Mouse (Mus musculus) lung, embryonic 15.5 days (tissue): ENCODE measurements around the gene Arsg. TPM values are rescaled to one million over a fixed set of nuclear protein-coding genes. Genes with fewer than 3 reads are reported as not detected.

Source experiments
- ATAC-seq: fragments of 200-750 bp; cut with Nextera tagmentation; 2 replicates; pipeline ENCODE4 v1.8.0; 2017; ENCODE audit warnings: moderate number of reproducible peaks, borderline replicate concordance; ENCODE audit not compliant: low FRiP score, low TSS enrichment; ENCODE audit errors: extremely low read depth
- H3K27ac ChIP-seq: fragments of 300-500 bp; sonication (generic); 2 replicates; pipeline ENCODE4 v1.5.1; 2015; ENCODE audit warnings: moderate library complexity, mild to moderate bottlenecking, inconsistent platforms
- H3K27me3 ChIP-seq: fragments of 300-500 bp; sonication (generic); 2 replicates; pipeline ENCODE4 v1.6.1; 2015; ENCODE audit warnings: inconsistent platforms
- H3K36me3 ChIP-seq: fragments of 300-500 bp; sonication (generic); 2 replicates; pipeline ENCODE4 v1.6.1; 2015; ENCODE audit warnings: inconsistent platforms
- H3K4me1 ChIP-seq: fragments of 300-500 bp; sonication (generic); 2 replicates; pipeline ENCODE4 v1.6.1; 2015; ENCODE audit warnings: inconsistent platforms
- H3K4me2 ChIP-seq: fragments of 300-500 bp; sonication (generic); 2 replicates; pipeline ENCODE4 v1.6.1; 2015; ENCODE audit warnings: inconsistent platforms, mild to moderate bottlenecking, moderate library complexity
- H3K4me3 ChIP-seq: fragments of 300-500 bp; sonication (generic); 2 replicates; pipeline ENCODE4 v1.5.1; 2015; ENCODE audit warnings: mild to moderate bottlenecking, inconsistent platforms
- H3K9ac ChIP-seq: fragments of 300-500 bp; sonication (generic); 2 replicates; pipeline ENCODE4 v1.6.1; 2015; ENCODE audit warnings: inconsistent platforms
- H3K9me3 ChIP-seq: fragments of 300-500 bp; sonication (generic); 2 replicates; pipeline ENCODE4 v1.6.1; 2016; ENCODE audit warnings: inconsistent platforms
- WGBS: fragments of 180-500 bp; shearing (Covaris S2); methylation state at CpG from one replicate; pipeline ENCODE4 v1.1.7; 2015; 5-methylcytosine and 5-hydroxymethylcytosine counted together
- polyA plus RNA-seq: library from polyadenylated mRNA; unstranded; fragments of >200 nt; fragmentation: Nextera tagmentation; extraction: Ambion mirVana; gene quantifications from 2 replicates; pipeline ENCODE4 v1.2.1, GENCODE M21; 2015

Gene Arsg
- polyA plus RNA-seq, 1 experiment from 2014 or later: 4.2 TPM

DNA sequence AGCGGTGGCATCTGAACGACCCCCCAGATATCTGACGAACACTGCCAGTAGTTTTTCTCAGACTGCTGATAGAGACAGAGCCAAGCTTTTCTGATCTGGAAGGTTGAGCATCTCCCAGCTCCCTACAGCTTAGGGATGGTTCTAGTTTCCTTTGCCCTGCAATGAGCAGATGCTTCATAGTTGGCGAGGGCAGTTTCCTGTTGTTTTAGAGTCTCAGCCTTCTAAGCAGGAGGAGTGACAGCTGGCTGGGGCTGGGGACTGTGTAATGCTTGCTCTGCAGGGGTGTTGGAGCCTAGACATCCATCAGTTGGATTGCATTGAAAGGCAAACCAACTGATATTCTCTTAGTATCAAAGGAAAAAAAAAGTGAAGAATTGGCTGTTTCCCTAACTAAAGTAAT, 56.9 kb downstream of the Arsg start:
- no peak for ATAC-seq
- Histone ChIP-seq H3K9ac (no peak overlapping the region), H3K27ac (no peak overlapping the region), H3K4me2 (no peak overlapping the region), H3K4me1 (no peaks in the 10 kb centered on the region), H3K36me3 (no peaks in the 10 kb centered on the region), H3K27me3 (no peaks in the 10 kb centered on the region), H3K4me3 (no peak overlapping the region), H3K9me3 (no peaks in the 10 kb centered on the region)
- 68% methylated on average over 4 of the region's 4 CpGs for WGBS

DNA sequence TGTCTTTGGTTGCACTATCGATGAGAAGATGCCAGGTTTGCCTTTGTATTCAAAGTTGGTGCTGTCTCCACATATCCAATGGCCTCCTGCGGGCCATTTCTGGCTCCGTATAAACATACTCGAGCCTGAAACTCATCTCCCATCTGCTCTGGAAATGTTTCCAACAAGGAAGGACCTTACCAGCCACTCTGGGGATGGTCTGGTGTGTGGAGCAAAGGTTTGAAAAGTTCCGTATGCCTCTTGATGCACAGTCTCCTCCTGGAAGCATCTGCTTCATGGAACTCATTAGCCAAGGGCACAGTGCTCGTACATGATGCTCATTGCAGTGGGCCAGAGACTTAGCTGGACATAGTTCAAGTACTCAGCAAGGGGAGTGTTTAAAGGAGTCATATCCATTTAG, 62.8 kb downstream of the Arsg start:
- WGBS: 88% methylated on average over 6 of the region's 6 CpGs
- no peaks in the 10 kb centered on the region for H3K9me3 ChIP-seq
- no peak overlapping the region for H3K4me2 ChIP-seq
- no peaks in the 10 kb centered on the region for H3K36me3 ChIP-seq
- no peaks in the 10 kb centered on the region for H3K27me3 ChIP-seq
- H3K27ac ChIP-seq: no peak overlapping the region
- 0 out of 2 replicates have a peak, but pooled peaks cover 8% of the 10 kb centered on the region for H3K4me1 ChIP-seq
- ATAC-seq: no peak
- H3K9ac ChIP-seq: no peak overlapping the region
- no peak overlapping the region for H3K4me3 ChIP-seq

DNA sequence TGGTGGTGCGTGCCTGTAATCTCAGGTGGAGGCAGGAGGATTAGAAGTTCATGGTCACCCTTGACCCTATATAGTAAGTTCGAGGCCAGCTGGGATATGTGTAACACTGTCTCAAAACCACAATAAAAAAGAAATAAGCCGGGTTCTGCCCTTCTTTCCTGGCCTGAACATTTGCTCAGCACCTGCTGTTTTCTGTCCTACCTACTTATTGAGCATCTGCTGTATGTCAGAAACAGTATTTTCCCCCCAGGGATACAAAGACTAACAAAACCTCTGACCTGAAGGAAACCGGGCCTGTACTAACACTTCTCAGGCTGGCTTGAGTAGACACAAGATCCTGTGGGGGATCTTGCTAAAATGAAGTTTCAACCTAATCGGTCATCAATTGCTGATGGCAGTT, 63.8 kb downstream of the Arsg start:
- H3K9ac ChIP-seq: no peak overlapping the region
- 64% methylated on average over 5 of the region's 5 CpGs for WGBS
- no peak overlapping the region for H3K4me2 ChIP-seq
- no peaks in the 10 kb centered on the region for H3K36me3 ChIP-seq
- 0 out of 2 replicates have a peak, but pooled peaks cover 8% of the 10 kb centered on the region for H3K4me1 ChIP-seq
- no peak overlapping the region for H3K27ac ChIP-seq
- no peaks in the 10 kb centered on the region for H3K27me3 ChIP-seq
- H3K9me3 ChIP-seq: no peaks in the 10 kb centered on the region
- no peak for ATAC-seq
- no peak overlapping the region for H3K4me3 ChIP-seq

DNA sequence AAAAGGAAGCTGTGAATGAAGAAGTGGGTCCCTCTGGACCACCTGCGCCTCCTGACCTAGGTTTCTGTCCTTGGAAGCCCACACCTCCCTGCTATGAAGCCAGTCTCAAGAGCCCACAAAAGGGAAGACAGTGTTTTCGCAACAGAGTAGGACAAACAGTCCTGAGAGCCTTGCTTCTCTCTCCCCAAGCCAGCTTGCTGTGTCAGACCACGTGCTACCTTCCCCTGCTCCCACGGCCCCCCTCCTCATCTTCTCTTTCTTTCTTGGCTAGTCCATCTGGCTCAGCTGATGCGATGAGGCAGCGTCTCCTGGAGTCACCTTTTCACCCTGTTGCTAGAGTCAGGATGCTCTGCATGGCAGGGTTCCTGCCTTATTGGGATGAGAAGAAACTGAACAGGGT, 66.1 kb downstream of the Arsg start:
- no peak overlapping the region for H3K4me3 ChIP-seq
- peaks cover 10% of the 10 kb centered on the region; the same call in 1 of the 2 replicates for H3K4me1 ChIP-seq
- no peak overlapping the region for H3K9ac ChIP-seq
- H3K27ac ChIP-seq: no peak overlapping the region
- 24% methylated on average over 6 of the region's 6 CpGs for WGBS
- H3K4me2 ChIP-seq: no peak overlapping the region
- H3K36me3 ChIP-seq: no peaks in the 10 kb centered on the region
- H3K27me3 ChIP-seq: no peaks in the 10 kb centered on the region
- no peaks in the 10 kb centered on the region for H3K9me3 ChIP-seq
- ATAC-seq: no peak

DNA sequence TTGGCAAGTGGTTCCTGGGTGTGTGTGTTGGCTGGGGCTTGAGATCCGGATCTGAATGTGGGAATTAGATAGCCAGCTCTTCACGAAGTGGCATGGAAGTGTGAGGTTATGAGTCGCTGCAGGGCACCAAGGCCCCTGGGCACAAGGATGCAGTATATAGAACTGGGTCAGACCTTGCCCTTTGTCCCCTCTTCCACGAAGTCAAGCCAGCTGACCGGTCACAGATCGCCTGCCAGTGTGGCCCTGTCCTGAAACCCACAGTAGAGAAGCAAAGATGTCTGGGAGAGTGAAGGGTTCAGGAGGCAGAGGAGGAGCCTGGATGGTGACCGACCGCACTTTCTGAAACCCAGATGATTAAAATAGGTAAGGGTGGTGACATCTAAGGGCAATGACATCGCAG, 70.3 kb downstream of the Arsg start:
- H3K4me1 ChIP-seq: peaks cover 26% of the 10 kb centered on the region
- H3K9me3 ChIP-seq: no peaks in the 10 kb centered on the region
- WGBS: 75% methylated on average over 9 of the region's 9 CpGs
- no peaks in the 10 kb centered on the region for H3K36me3 ChIP-seq
- H3K4me2 ChIP-seq: no peak overlapping the region
- ATAC-seq: no peak
- H3K4me3 ChIP-seq: no peak overlapping the region
- H3K27me3 ChIP-seq: no peaks in the 10 kb centered on the region
- no peak overlapping the region for H3K9ac ChIP-seq
- no peak overlapping the region for H3K27ac ChIP-seq

DNA sequence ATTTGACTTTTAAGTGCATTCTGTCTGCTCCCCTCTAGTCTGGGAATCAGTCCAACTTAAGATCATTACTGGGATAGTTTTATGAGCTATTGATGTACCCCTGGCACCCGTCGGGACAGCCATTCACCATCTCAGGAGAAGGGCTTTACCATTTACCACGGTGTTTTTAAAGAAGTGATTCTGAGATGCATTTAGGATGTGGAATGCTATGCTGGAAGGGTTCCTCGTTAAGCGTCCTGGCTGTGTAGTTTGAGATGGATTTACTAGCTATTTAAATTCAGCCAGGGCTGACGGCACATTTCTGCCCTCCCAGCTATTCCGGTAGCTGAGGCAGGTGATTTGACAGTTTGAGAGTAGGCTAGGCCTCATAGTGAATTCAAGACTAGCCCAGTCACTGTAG, 71.3 kb downstream of the Arsg start:
- no peak overlapping the region for H3K27ac ChIP-seq
- no peak for ATAC-seq
- no peak overlapping the region for H3K9ac ChIP-seq
- no peak overlapping the region for H3K4me3 ChIP-seq
- H3K9me3 ChIP-seq: no peaks in the 10 kb centered on the region
- no peaks in the 10 kb centered on the region for H3K27me3 ChIP-seq
- peaks cover 19% of the 10 kb centered on the region for H3K4me1 ChIP-seq
- WGBS: 43% methylated on average over 7 of the region's 7 CpGs
- H3K4me2 ChIP-seq: no peak overlapping the region
- no peaks in the 10 kb centered on the region for H3K36me3 ChIP-seq

DNA sequence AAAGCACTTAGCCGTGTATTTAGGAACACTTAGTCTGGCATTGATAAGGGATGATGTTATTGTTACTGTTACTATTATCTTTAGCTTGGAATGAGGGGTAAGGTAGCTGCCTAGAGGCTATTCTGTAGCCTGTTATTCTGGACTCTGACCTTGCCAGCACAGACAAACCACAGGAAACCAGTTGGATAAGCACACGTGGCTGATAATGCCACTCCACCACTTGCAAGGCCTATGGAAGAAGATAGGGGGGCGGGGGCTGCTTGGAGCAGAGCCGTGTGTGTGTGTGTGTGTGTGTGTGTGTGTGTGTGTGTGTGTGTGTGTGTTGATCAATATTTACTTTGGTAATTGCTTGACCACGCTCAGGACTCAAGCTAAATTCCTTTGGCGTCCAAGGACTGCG, 72.1 kb downstream of the Arsg start:
- H3K9ac ChIP-seq: no peak overlapping the region
- 37% methylated on average over 7 of the region's 7 CpGs for WGBS
- H3K4me2 ChIP-seq: no peak overlapping the region
- H3K27me3 ChIP-seq: no peaks in the 10 kb centered on the region
- ATAC-seq: no peak
- no peaks in the 10 kb centered on the region for H3K36me3 ChIP-seq
- no peaks in the 10 kb centered on the region for H3K9me3 ChIP-seq
- peaks cover 18% of the 10 kb centered on the region for H3K4me1 ChIP-seq
- H3K4me3 ChIP-seq: no peak overlapping the region
- H3K27ac ChIP-seq: no peak overlapping the region

DNA sequence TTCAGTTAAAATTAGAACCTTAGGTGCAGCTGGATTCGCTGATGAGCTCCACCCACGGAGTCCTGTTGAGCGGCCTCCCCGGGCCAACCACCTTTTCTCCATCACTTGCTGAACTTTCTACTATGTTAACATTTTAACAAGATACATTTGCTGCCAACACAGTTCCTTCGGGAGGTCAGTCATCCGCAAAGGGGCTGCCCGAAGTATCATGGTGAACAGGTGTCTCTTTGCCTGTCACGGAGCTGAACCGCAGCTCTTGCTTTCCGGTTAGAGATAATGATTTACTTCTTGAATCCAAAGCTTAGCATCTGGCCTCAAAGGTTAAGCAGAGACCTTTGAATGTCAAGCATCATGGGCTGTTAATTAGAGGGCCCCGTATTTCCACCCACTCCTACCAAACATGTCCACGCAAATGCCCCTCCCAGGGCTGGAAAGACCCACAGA, 72.5 kb downstream of the Arsg start:
- Histone ChIP-seq H3K27me3 (no peaks in the 10 kb centered on the region), H3K9ac (no peak overlapping the region), H3K9me3 (no peaks in the 10 kb centered on the region), H3K4me2 (peak overlapping the region; percentile 23), H3K4me3 (no peak overlapping the region), H3K4me1 (peaks cover 18% of the 10 kb centered on the region), H3K36me3 (no peaks in the 10 kb centered on the region), H3K27ac (no peak overlapping the region)
- WGBS: 22% methylated on average over 12 of the region's 12 CpGs
- ATAC-seq: no peak

DNA sequence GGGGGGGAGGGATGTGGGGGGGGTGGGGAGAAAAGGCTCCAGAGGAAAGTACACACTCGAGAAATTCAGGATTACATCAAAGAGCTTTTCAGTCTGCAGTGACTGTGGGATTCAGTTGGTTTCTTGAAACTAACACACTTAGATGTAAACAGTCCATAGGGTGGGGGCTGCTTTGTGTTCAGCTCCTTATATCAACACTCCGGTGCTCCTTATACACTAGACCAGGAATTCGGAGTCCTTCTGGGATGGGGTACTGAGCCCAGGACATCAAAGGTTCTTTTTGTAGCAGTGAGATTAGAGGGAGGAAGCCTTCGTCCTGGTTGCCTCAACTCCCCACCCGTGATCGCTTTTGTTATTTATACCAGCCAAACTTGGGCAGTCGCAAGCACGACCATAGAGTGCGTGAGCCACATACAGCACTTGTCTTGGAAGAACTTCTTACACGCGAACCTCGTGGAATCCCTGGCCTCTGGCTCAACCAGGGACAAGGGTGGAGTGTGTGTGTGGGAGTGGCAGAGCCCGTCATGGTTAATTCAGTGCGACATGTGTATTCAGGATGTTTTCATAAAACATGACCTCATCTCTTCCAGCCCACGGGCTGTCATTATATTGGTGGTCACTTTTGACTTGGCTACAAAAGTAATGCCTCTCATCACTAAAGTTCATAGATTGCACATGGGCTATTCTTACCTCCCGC, 73.3 kb downstream of the Arsg start:
- H3K27ac ChIP-seq: no peak overlapping the region
- H3K4me2 ChIP-seq: peak overlapping the region; percentile 23
- no peak for ATAC-seq
- no peaks in the 10 kb centered on the region for H3K36me3 ChIP-seq
- H3K27me3 ChIP-seq: no peaks in the 10 kb centered on the region
- H3K9ac ChIP-seq: no peak overlapping the region
- no peak overlapping the region for H3K4me3 ChIP-seq
- no peaks in the 10 kb centered on the region for H3K9me3 ChIP-seq
- peaks cover 18% of the 10 kb centered on the region for H3K4me1 ChIP-seq
- 26% methylated on average over 16 of the region's 16 CpGs for WGBS

DNA sequence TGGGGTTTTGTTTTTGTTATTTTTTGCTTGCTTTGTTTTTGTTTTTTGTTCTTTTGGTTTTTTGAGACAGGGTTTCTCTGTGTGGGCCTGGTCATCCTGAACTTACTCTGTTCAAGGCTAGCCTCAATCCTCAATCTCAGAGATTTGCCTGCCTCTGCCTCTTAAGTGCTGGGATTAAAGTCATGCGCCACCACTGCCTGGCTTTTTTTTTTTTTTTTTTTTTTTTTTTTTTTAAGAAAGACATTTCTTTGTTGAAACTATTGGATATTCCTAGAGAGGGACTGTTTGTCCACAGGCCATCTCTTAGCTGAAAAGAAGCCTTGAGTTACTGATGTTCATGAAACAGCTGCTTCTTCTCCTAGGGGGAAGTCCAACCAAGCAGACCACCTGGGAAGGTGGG, 74.5 kb downstream of the Arsg start:
- Histone ChIP-seq H3K9me3 (no peaks in the 10 kb centered on the region), H3K36me3 (no peaks in the 10 kb centered on the region), H3K4me1 (peaks cover 18% of the 10 kb centered on the region), H3K27ac (no peak overlapping the region), H3K27me3 (no peaks in the 10 kb centered on the region), H3K9ac (no peak overlapping the region), H3K4me3 (no peak overlapping the region), H3K4me2 (no peak overlapping the region)
- no peak for ATAC-seq
- 94% methylated on average over 1 of the region's 1 CpGs for WGBS

DNA sequence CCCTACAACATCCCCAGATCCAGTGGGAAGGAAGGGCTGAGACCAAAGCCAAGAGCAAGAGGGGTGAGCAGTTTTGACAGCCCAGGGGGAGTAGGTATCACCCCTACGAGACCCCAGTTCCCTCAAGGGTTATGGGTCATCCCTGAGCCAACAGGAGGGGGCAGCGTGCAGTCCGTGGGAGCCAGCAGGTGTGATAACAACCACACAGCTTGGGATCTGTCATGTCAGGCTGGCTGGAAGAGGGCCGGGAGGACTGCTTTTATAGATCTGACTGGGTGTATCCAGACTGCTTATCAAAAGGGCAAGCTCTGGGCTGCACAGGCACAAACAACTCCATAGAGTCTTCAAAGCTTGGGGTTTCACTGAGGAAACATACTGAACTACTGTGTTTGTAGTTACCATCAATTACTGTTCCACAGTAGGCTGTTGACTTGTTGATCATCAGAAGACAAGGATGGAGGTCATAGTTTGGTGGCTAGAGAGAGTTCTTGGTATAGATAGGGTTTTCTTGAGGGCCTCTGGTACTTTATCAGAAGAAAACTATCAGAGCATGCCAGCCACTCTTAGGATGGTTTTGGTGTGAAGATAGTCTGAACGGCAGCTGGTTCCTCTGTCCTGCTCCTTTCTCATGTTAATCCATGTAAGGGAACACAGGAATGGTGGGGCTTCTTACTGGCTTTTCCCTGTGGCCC, 76.6 kb downstream of the Arsg start:
- Histone ChIP-seq H3K27ac (no peak overlapping the region), H3K9ac (no peak overlapping the region), H3K4me2 (no peak overlapping the region), H3K36me3 (no peaks in the 10 kb centered on the region), H3K4me1 (peaks cover 15% of the 10 kb centered on the region), H3K27me3 (no peaks in the 10 kb centered on the region), H3K4me3 (no peak overlapping the region), H3K9me3 (no peaks in the 10 kb centered on the region)
- WGBS: 58% methylated on average over 5 of the region's 5 CpGs
- peak; percentile 30; the same call in 1 of the 2 replicates for ATAC-seq

DNA sequence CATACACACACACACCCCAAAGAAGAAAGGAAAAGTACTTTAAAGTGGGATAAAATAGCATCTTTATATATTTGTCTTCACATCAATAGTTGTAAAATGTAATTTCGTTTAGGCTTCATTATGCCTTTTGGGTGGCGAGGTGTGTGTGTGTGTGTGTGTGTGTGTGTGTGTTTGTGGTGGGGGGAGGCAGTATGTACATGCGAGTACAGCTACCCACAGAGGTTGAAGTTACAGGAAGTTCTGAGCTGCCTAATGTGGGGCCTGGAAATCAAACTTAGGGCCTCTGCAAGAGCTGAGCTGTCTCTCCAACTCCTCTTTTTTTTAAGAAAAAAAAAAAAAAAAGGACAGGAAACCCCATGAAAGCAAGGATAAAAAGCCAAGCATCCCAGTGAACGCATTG, 80.7 kb downstream of the Arsg start:
- Histone ChIP-seq H3K36me3 (no peaks in the 10 kb centered on the region), H3K9me3 (no peaks in the 10 kb centered on the region), H3K4me1 (0 out of 2 replicates have a peak, but pooled peaks cover 3% of the 10 kb centered on the region), H3K9ac (no peak overlapping the region), H3K4me3 (no peak overlapping the region), H3K27me3 (no peaks in the 10 kb centered on the region), H3K4me2 (no peak overlapping the region), H3K27ac (peak overlapping the region; percentile 47; the same call in 1 of the 2 replicates)
- WGBS: 61% methylated on average over 4 of the region's 4 CpGs
- no peak for ATAC-seq
